Mouse (Mus musculus): Measurements from ENCODE around the gene Bnipl. TPM values are rescaled to one million over a fixed set of nuclear protein-coding genes. Genes with fewer than 3 reads are reported as not detected.

Bnipl gene
- polyA plus RNA-seq, 1 experiment from 2014 or later = 10.7 TPM

- H3K36me3 ChIP-seq = peaks cover 37% of the 10 kb centered on the region
- no peaks in the 10 kb centered on the region for H3K27me3 ChIP-seq
- 76% methylated on average over 4 of the region's 4 CpGs for WGBS
- no peak overlapping the region for H3K27ac ChIP-seq (replicated peaks)
- H3K9me3 ChIP-seq (replicated peaks) = no peaks in the 10 kb centered on the region
- H3K9ac ChIP-seq = no peak overlapping the region
- H3K4me1 ChIP-seq = no peaks in the 10 kb centered on the region
- ATAC-seq (ENCODE audit: insufficient number of reproducible peaks, low FRiP score, low TSS enrichment, low read depth) = no peak
- H3K4me2 ChIP-seq (replicated peaks) = no peak overlapping the region
- no peak overlapping the region for H3K4me3 ChIP-seq (replicated peaks)
Measured at GRCm38 (mm10) chr3:95208286-95208685, 42.7 kb downstream of the Bnipl start.

GRCm38 (mm10) chr3:95203880-95204279 is 47.1 kb downstream of the Bnipl start:
- Histone ChIP-seq H3K4me2 (replicated peaks) (no peak overlapping the region), H3K9me3 (replicated peaks) (no peaks in the 10 kb centered on the region), H3K36me3 (peaks cover 71% of the 10 kb centered on the region), H3K27me3 (no peaks in the 10 kb centered on the region), H3K4me3 (replicated peaks) (no peak overlapping the region), H3K9ac (no peak overlapping the region), H3K27ac (replicated peaks) (no peak overlapping the region), H3K4me1 (0 out of 2 replicates have a peak, but pooled peaks cover 2% of the 10 kb centered on the region)
- WGBS = 90% methylated on average over 6 of the region's 6 CpGs
- ATAC-seq (ENCODE audit: insufficient number of reproducible peaks, low FRiP score, low TSS enrichment, low read depth) = no peak

GRCm38 (mm10) chr3:95200562-95200961 is 50.4 kb downstream of the Bnipl start:
- Histone ChIP-seq H3K4me1 (0 out of 2 replicates have a peak, but pooled peaks cover 2% of the 10 kb centered on the region), H3K27ac (replicated peaks) (peak overlapping the region; percentile 65), H3K9me3 (replicated peaks) (no peaks in the 10 kb centered on the region), H3K27me3 (no peaks in the 10 kb centered on the region), H3K4me2 (replicated peaks) (no peak overlapping the region), H3K9ac (no peak overlapping the region), H3K4me3 (replicated peaks) (no peak overlapping the region), H3K36me3 (peaks cover 78% of the 10 kb centered on the region)
- no peak for ATAC-seq (ENCODE audit: insufficient number of reproducible peaks, low FRiP score, low TSS enrichment, low read depth)
- 29% methylated on average over 2 of the region's 2 CpGs for WGBS

GRCm38 (mm10) chr3:95200132-95200531 is 50.9 kb downstream of the Bnipl start:
- Histone ChIP-seq H3K27me3 (no peaks in the 10 kb centered on the region), H3K9ac (no peak overlapping the region), H3K27ac (replicated peaks) (peak overlapping the region; percentile 65), H3K9me3 (replicated peaks) (no peaks in the 10 kb centered on the region), H3K36me3 (peaks cover 75% of the 10 kb centered on the region), H3K4me3 (replicated peaks) (no peak overlapping the region), H3K4me1 (0 out of 2 replicates have a peak, but pooled peaks cover 2% of the 10 kb centered on the region), H3K4me2 (replicated peaks) (no peak overlapping the region)
- 68% methylated on average over 7 of the region's 7 CpGs for WGBS
- ATAC-seq (ENCODE audit: insufficient number of reproducible peaks, low FRiP score, low TSS enrichment, low read depth) = no peak

- no peak for ATAC-seq (ENCODE audit: insufficient number of reproducible peaks, low FRiP score, low TSS enrichment, low read depth)
- peaks cover 77% of the 10 kb centered on the region for H3K36me3 ChIP-seq
- H3K27ac ChIP-seq (replicated peaks) = no peak overlapping the region
- peaks cover 9% of the 10 kb centered on the region for H3K4me1 ChIP-seq
- no peaks in the 10 kb centered on the region for H3K27me3 ChIP-seq
- no peak overlapping the region for H3K4me3 ChIP-seq (replicated peaks)
- 66% methylated on average over 1 of the region's 1 CpGs for WGBS
- no peak overlapping the region for H3K9ac ChIP-seq
- H3K4me2 ChIP-seq (replicated peaks) = no peak overlapping the region
- no peaks in the 10 kb centered on the region for H3K9me3 ChIP-seq (replicated peaks)
Measured at GRCm38 (mm10) chr3:95199101-95199500, 51.9 kb downstream of the Bnipl start.

GRCm38 (mm10) chr3:95195772-95196171 is 55.2 kb downstream of the Bnipl start:
- H3K27ac ChIP-seq (replicated peaks) = no peak overlapping the region
- peaks cover 6% of the 10 kb centered on the region for H3K4me1 ChIP-seq
- H3K4me2 ChIP-seq (replicated peaks) = no peak overlapping the region
- no peaks in the 10 kb centered on the region for H3K27me3 ChIP-seq
- H3K4me3 ChIP-seq (replicated peaks) = no peak overlapping the region
- H3K9me3 ChIP-seq (replicated peaks) = no peaks in the 10 kb centered on the region
- H3K36me3 ChIP-seq = peaks cover 64% of the 10 kb centered on the region
- ATAC-seq (ENCODE audit: insufficient number of reproducible peaks, low FRiP score, low TSS enrichment, low read depth) = no peak
- H3K9ac ChIP-seq = no peak overlapping the region
- WGBS = 75% methylated on average over 2 of the region's 2 CpGs

- Histone ChIP-seq H3K9me3 (replicated peaks) (no peaks in the 10 kb centered on the region), H3K36me3 (peaks cover 66% of the 10 kb centered on the region), H3K9ac (no peak overlapping the region), H3K4me2 (replicated peaks) (no peak overlapping the region), H3K4me3 (replicated peaks) (no peak overlapping the region), H3K27ac (replicated peaks) (peak overlapping the region; percentile 13), H3K27me3 (no peaks in the 10 kb centered on the region), H3K4me1 (peaks cover 6% of the 10 kb centered on the region)
- peak; percentile 80 for ATAC-seq (ENCODE audit: insufficient number of reproducible peaks, low FRiP score, low TSS enrichment, low read depth)
- 43% methylated on average over 6 of the region's 6 CpGs for WGBS
Measured at GRCm38 (mm10) chr3:95194721-95195135, 56.3 kb downstream of the Bnipl start.

Other genes starting within 250 kb of the Bnipl start
- 21.4 and 25.2 TPM in 2 replicates for gene Zfp687, start 235.7 kb downstream of the Bnipl start, polyA plus RNA-seq (2015; fragmentation: Nextera tagmentation; extraction: Ambion mirVana)
- 265 and 267 TPM in 2 replicates for gene Psmd4, start 208.6 kb downstream of the Bnipl start, polyA plus RNA-seq (2015; fragmentation: Nextera tagmentation; extraction: Ambion mirVana)
- gene Pip5k1a, start 144.3 kb downstream of the Bnipl start, polyA plus RNA-seq (2015; fragmentation: Nextera tagmentation; extraction: Ambion mirVana) = 22.3 and 23.0 TPM in 2 replicates
- 142 and 162 TPM in 2 replicates for gene Vps72, start 140.2 kb downstream of the Bnipl start, polyA plus RNA-seq (2015; fragmentation: Nextera tagmentation; extraction: Ambion mirVana)
- 1.7 and 3.8 TPM in 2 replicates for gene Tmod4, start 126.7 kb downstream of the Bnipl start, polyA plus RNA-seq (2015; fragmentation: Nextera tagmentation; extraction: Ambion mirVana)
- gene Scnm1, start 117.2 kb downstream of the Bnipl start, polyA plus RNA-seq (2015; fragmentation: Nextera tagmentation; extraction: Ambion mirVana) = 73.0 and 79.5 TPM in 2 replicates
- gene Lysmd1, start 117.1 kb downstream of the Bnipl start, polyA plus RNA-seq (2015; fragmentation: Nextera tagmentation; extraction: Ambion mirVana) = 16.9 and 17.4 TPM in 2 replicates
- gene Tnfaip8l2, start 108.8 kb downstream of the Bnipl start, polyA plus RNA-seq (2015; fragmentation: Nextera tagmentation; extraction: Ambion mirVana) = 6.6 and 7.6 TPM in 2 replicates
- 13.1 and 15.6 TPM in 2 replicates for gene Sema6c, start 90.7 kb downstream of the Bnipl start, polyA plus RNA-seq (2015; fragmentation: Nextera tagmentation; extraction: Ambion mirVana)
- gene Gabpb2, start 33.3 kb downstream of the Bnipl start, polyA plus RNA-seq (2015; fragmentation: Nextera tagmentation; extraction: Ambion mirVana) = 8.9 and 9.8 TPM in 2 replicates
- gene Cdc42se1, start 22.5 kb downstream of the Bnipl start, polyA plus RNA-seq (2015; fragmentation: Nextera tagmentation; extraction: Ambion mirVana) = 121 and 123 TPM in 2 replicates
- 18.4 and 19.2 TPM in 2 replicates for gene Mllt11, start 19.0 kb downstream of the Bnipl start, polyA plus RNA-seq (2015; fragmentation: Nextera tagmentation; extraction: Ambion mirVana)
- gene Gm128, start 9.6 kb downstream of the Bnipl start, polyA plus RNA-seq (2015; fragmentation: Nextera tagmentation; extraction: Ambion mirVana) = 0.54 and 0.80 TPM in 2 replicates
- gene Mindy1, start 30.2 kb upstream of the Bnipl start, polyA plus RNA-seq (2015; fragmentation: Nextera tagmentation; extraction: Ambion mirVana) = 48.1 and 54.0 TPM in 2 replicates
- 26.0 and 26.5 TPM in 2 replicates for gene Prune1, start 30.9 kb upstream of the Bnipl start, polyA plus RNA-seq (2015; fragmentation: Nextera tagmentation; extraction: Ambion mirVana)
- gene Anxa9, start 56.0 kb upstream of the Bnipl start, polyA plus RNA-seq (2015; fragmentation: Nextera tagmentation; extraction: Ambion mirVana) = 8.8 and 11.6 TPM in 2 replicates
- 146 and 153 TPM in 2 replicates for gene Cers2, start 63.6 kb upstream of the Bnipl start, polyA plus RNA-seq (2015; fragmentation: Nextera tagmentation; extraction: Ambion mirVana)
- 38.3 and 39.4 TPM in 2 replicates for gene Setdb1, start 106.0 kb upstream of the Bnipl start, polyA plus RNA-seq (2015; fragmentation: Nextera tagmentation; extraction: Ambion mirVana)
- 0.24 TPM in 1 of 2 replicates, not detected in the other for gene 4930558C23Rik, start 151.6 kb upstream of the Bnipl start, polyA plus RNA-seq (2015; fragmentation: Nextera tagmentation; extraction: Ambion mirVana)
- gene Arnt, start 183.2 kb upstream of the Bnipl start, polyA plus RNA-seq (2015; fragmentation: Nextera tagmentation; extraction: Ambion mirVana) = 49.9 and 50.2 TPM in 2 replicates
- gene Ctsk, start 248.1 kb upstream of the Bnipl start, polyA plus RNA-seq (2015; fragmentation: Nextera tagmentation; extraction: Ambion mirVana) = 122 and 138 TPM in 2 replicates